ENCODE assay signal across 29 mouse cellular contexts in genomic region chr2:120301076-120301475, GRCm38 (mm10). TPM values are rescaled to one million over a fixed set of nuclear protein-coding genes. Genes with fewer than 3 reads are reported as not detected.
DNase-seq lines count a peak whose midpoint lies in the region.
"Had no signal": no experiment of that assay in that cellular context is flagged by ENCODE, and none has a peak within 500 bp of the region (broad histone marks: within the 10 kb centered on the region; RNA-seq: fewer than 3 reads in every experiment).

No protein-coding gene starts in this region.

- DNase-seq in A20 (ENCODE audit: low read depth, low spot score), result peak; percentile 78
- DNase-seq in R1 (ENCODE audit: low read depth, low spot score), result peak; percentile 51
- peak; percentile 27 for DNase-seq in ZHBTc4 (ENCODE audit: low read depth, low spot score)
- DNase-seq in adrenal gland, adult 2 months, result no peak
- no peak for DNase-seq in adrenal gland, adult 8-10 months
- DNase-seq in thymus, postnatal 36 days, result no peak
- DNase-seq: adrenal gland, postnatal 10 days; adrenal gland, postnatal 14 days; adrenal gland, postnatal 25 days; adrenal gland, postnatal 36 days; B cell, adult 2 months; cerebellum, adult 11 months; cerebellum, adult 11-12 months; cerebellum, adult 18-20 months; cerebellum, adult 2 months; cerebellum, adult 8-10 months; cerebellum, adult 9-10 months; cerebellum, adult 9-11 months; cerebellum, postnatal 10 days had no signal

RNA-seq across cellular contexts. Expression of gene Pla2g4d, which starts 12.1 kb away (rescaled TPM):
- under 1 TPM in 1 of 2 experiments, not detected in 1; 0.09 TPM for total RNA-seq in adrenal gland, adult 2 months (2021)
- polyA plus RNA-seq in adrenal gland, adult 2 months (2012; rRNA removed), result 0.10 and 0.18 TPM in 2 replicates
- under 1 TPM in 1 of 4 experiments, not detected in 3; 0.10 TPM for total RNA-seq in adrenal gland, adult 8-10 months (2022)
- total RNA-seq: adrenal gland, postnatal 14 days; CH12.LX; ES-E14; MEL had no signal
- polyA plus RNA-seq: activated CD4-positive, CD25-positive, alpha-beta regulatory T cell, adult 4 months; C2C12; CD4-positive, CD25-positive, alpha-beta regulatory T cell, adult 4 months; G1E; Patski had no signal

RNA-seq across cellular contexts. Expression of gene Pla2g4f, which starts 12.9 kb away (rescaled TPM):
- total RNA-seq in adrenal gland, adult 2 months (2021), result not detected
- polyA plus RNA-seq in adrenal gland, adult 2 months (2012; rRNA removed), result not detected in 2 replicates
- total RNA-seq in adrenal gland, adult 8-10 months (2022), result not detected
- total RNA-seq: adrenal gland, adult 18-20 months; adrenal gland, postnatal 14 days; adrenal gland, postnatal 25 days; adrenal gland, postnatal 36 days; adrenal gland, postnatal 4 days; MEL had no signal
- polyA plus RNA-seq: C2C12, Patski had no signal

RNA-seq across cellular contexts. Expression of gene Vps39, which starts 51.9 kb away (rescaled TPM):
- 10 to 100 TPM; 37.6 to 45.8 TPM for total RNA-seq in adrenal gland, adult 2 months (2021)
- polyA plus RNA-seq in adrenal gland, adult 2 months (2012; rRNA removed), result 18.9 and 25.7 TPM in 2 replicates
- total RNA-seq in adrenal gland, adult 8-10 months (2022), result 10 to 100 TPM; 56.3 to 75.8 (median 70.1) TPM

RNA-seq across cellular contexts. Expression of gene Pla2g4e, which starts 55.9 kb away (rescaled TPM):
- under 1 TPM; 0.31 to 0.46 TPM for total RNA-seq in adrenal gland, adult 2 months (2021)
- polyA plus RNA-seq in adrenal gland, adult 2 months (2012; rRNA removed), result 0.11 and 0.16 TPM in 2 replicates
- 1 to 10 TPM in 2 of 4 experiments, under 1 TPM in 2; 0.35 to 1.3 (median 0.99) TPM for total RNA-seq in adrenal gland, adult 8-10 months (2022)
- total RNA-seq: CH12.LX, MEL had no signal
- polyA plus RNA-seq: C2C12; CD4-positive, CD25-positive, alpha-beta regulatory T cell, adult 4 months; G1E had no signal

Comparison
In these comparisons a context has a peak if more than half of its experiments do, and no peak if none do; other contexts are left out.
1. DNase-seq: peak in A20 (single experiment), R1 (single experiment) and ZHBTc4 (single experiment); none in adrenal gland, adult 2 months (single experiment), adrenal gland, adult 8-10 months (single experiment) and thymus, postnatal 36 days (0 of 2).